Mouse (Mus musculus) liver, embryonic 16.5 days (tissue): ENCODE data around the gene Fstl4. TPM values are rescaled to one million over a fixed set of nuclear protein-coding genes. Genes with fewer than 3 reads are reported as not detected.

Source experiments
- ATAC-seq: fragments of 200-750 bp; cut with Nextera tagmentation; 2 replicates; pipeline ENCODE4 v1.8.0; 2017; ENCODE audit warnings: low read depth, mild to moderate bottlenecking, moderate number of reproducible peaks, moderate library complexity
- H3K27ac ChIP-seq: fragments of 300-500 bp; sonication (generic); 2 replicates; pipeline ENCODE4 v1.5.1; 2014; ENCODE audit warnings: mild to moderate bottlenecking, low read length
- H3K27me3 ChIP-seq: fragments of 300-500 bp; sonication (generic); 2 replicates; pipeline ENCODE4 v1.6.1; 2014; ENCODE audit warnings: low read depth, low read length, mixed read lengths; ENCODE audit not compliant: control insufficient read depth, insufficient read depth
- H3K36me3 ChIP-seq: fragments of 300-500 bp; sonication (generic); 2 replicates; pipeline ENCODE4 v1.6.1; 2014; ENCODE audit warnings: mild to moderate bottlenecking; ENCODE audit not compliant: control insufficient read depth, insufficient read depth
- H3K4me1 ChIP-seq: fragments of 300-500 bp; sonication (generic); 2 replicates; pipeline ENCODE4 v1.6.1; 2014; ENCODE audit warnings: low read depth, low read length, mixed read lengths; ENCODE audit not compliant: control insufficient read depth
- H3K4me2 ChIP-seq: fragments of 300-500 bp; sonication (generic); 2 replicates; pipeline ENCODE4 v1.6.1; 2014; ENCODE audit warnings: low read depth, low read length, mixed read lengths
- H3K4me3 ChIP-seq: fragments of 300-500 bp; sonication (generic); 2 replicates; pipeline ENCODE4 v1.5.1; 2014; ENCODE audit warnings: low read depth, mild to moderate bottlenecking, low read length
- H3K9ac ChIP-seq: fragments of 300-500 bp; sonication (generic); 2 replicates; pipeline ENCODE4 v1.6.1; 2014; ENCODE audit warnings: low read depth, low read length
- H3K9me3 ChIP-seq: fragments of 300-500 bp; sonication (generic); replicated peaks from 2 replicates; pipeline ENCODE4 v1.6.1; 2016; ENCODE audit warnings: low read length; ENCODE audit not compliant: control insufficient read depth
- WGBS: fragments of 180-500 bp; shearing (Covaris S2); extraction: QIAGEN DNeasy Blood & Tissue Kit; methylation state at CpG from one replicate; pipeline ENCODE4 v1.1.7; 2014; ENCODE audit not compliant: insufficient replicate concordance; 5-methylcytosine and 5-hydroxymethylcytosine counted together
- polyA plus RNA-seq: library from polyadenylated mRNA; unstranded; fragments of >200 nt; fragmentation: Nextera tagmentation; extraction: Ambion mirVana; gene quantifications from 2 replicates; pipeline ENCODE4 v1.2.1, GENCODE M21; 2015

The Fstl4 gene
- polyA plus RNA-seq, 1 experiment from 2014 or later: 0.08 TPM

- H3K27ac ChIP-seq: no peak overlapping the region
- H3K9me3 ChIP-seq: no peaks in the 10 kb centered on the region
- H3K36me3 ChIP-seq: no peaks in the 10 kb centered on the region
Observed at GRCm38 (mm10) chr11:53046850-53047249, 282.4 kb downstream of the Fstl4 start.

GRCm38 (mm10) chr11:53054151-53054550 is 289.7 kb downstream of the Fstl4 start:
- Histone ChIP-seq H3K36me3 (no peaks in the 10 kb centered on the region), H3K9ac (no peak overlapping the region), H3K4me3 (no peak overlapping the region), H3K4me2 (no peak overlapping the region), H3K4me1 (no peaks in the 10 kb centered on the region), H3K27me3 (no peaks in the 10 kb centered on the region), H3K9me3 (no peaks in the 10 kb centered on the region), H3K27ac (no peak overlapping the region)
- WGBS: 15% methylated on average over 5 of the region's 5 CpGs
- no peak for ATAC-seq

More at GRCm38 (mm10) chr11:53046850-53047249, 282.4 kb downstream of the Fstl4 start:
- 53% methylated on average over 6 of the region's 6 CpGs for WGBS
- no peak overlapping the region for H3K9ac ChIP-seq
- ATAC-seq: no peak
- H3K4me2 ChIP-seq: no peak overlapping the region
- no peaks in the 10 kb centered on the region for H3K4me1 ChIP-seq
- H3K4me3 ChIP-seq: no peak overlapping the region
- H3K27me3 ChIP-seq: no peaks in the 10 kb centered on the region

GRCm38 (mm10) chr11:53055896-53056295 is 291.5 kb downstream of the Fstl4 start:
- no peak overlapping the region for H3K9ac ChIP-seq
- 67% methylated on average over 6 of the region's 6 CpGs for WGBS
- no peaks in the 10 kb centered on the region for H3K9me3 ChIP-seq
- no peak overlapping the region for H3K4me3 ChIP-seq
- no peak overlapping the region for H3K4me2 ChIP-seq
- ATAC-seq: no peak
- no peaks in the 10 kb centered on the region for H3K27me3 ChIP-seq
- H3K4me1 ChIP-seq: no peaks in the 10 kb centered on the region
- no peak overlapping the region for H3K27ac ChIP-seq
- H3K36me3 ChIP-seq: no peaks in the 10 kb centered on the region

GRCm38 (mm10) chr11:53056781-53057180 is 292.3 kb downstream of the Fstl4 start:
- Histone ChIP-seq H3K27me3 (no peaks in the 10 kb centered on the region), H3K9me3 (no peaks in the 10 kb centered on the region), H3K27ac (no peak overlapping the region), H3K4me1 (no peaks in the 10 kb centered on the region), H3K36me3 (no peaks in the 10 kb centered on the region), H3K9ac (no peak overlapping the region), H3K4me2 (no peak overlapping the region), H3K4me3 (no peak overlapping the region)
- WGBS: 56% methylated on average over 6 of the region's 6 CpGs
- no peak for ATAC-seq

GRCm38 (mm10) chr11:53057821-53058553 is 293.6 kb downstream of the Fstl4 start:
- Histone ChIP-seq H3K9ac (no peak overlapping the region), H3K27ac (no peak overlapping the region), H3K36me3 (no peaks in the 10 kb centered on the region), H3K4me2 (no peak overlapping the region), H3K4me1 (no peaks in the 10 kb centered on the region), H3K9me3 (no peaks in the 10 kb centered on the region), H3K4me3 (no peak overlapping the region), H3K27me3 (no peaks in the 10 kb centered on the region)
- 34% methylated on average over 17 of the region's 17 CpGs for whole genome bisulfite sequencing
- ATAC-seq: no peak

GRCm38 (mm10) chr11:53058557-53058956 is 294.1 kb downstream of the Fstl4 start:
- Histone ChIP-seq H3K4me1 (no peaks in the 10 kb centered on the region), H3K36me3 (no peaks in the 10 kb centered on the region), H3K4me3 (no peak overlapping the region), H3K9ac (no peak overlapping the region), H3K4me2 (no peak overlapping the region), H3K27ac (no peak overlapping the region), H3K27me3 (no peaks in the 10 kb centered on the region), H3K9me3 (no peaks in the 10 kb centered on the region)
- no peak for ATAC-seq
- 24% methylated on average over 7 of the region's 7 CpGs for WGBS

- ATAC-seq: no peak
- Histone ChIP-seq H3K27ac (no peak overlapping the region), H3K27me3 (no peaks in the 10 kb centered on the region), H3K4me3 (no peak overlapping the region), H3K4me2 (no peak overlapping the region), H3K36me3 (no peaks in the 10 kb centered on the region), H3K9ac (no peak overlapping the region), H3K9me3 (no peaks in the 10 kb centered on the region), H3K4me1 (no peaks in the 10 kb centered on the region)
- 59% methylated on average over 14 of the region's 14 CpGs for WGBS
Observed at GRCm38 (mm10) chr11:53067699-53068478, 303.5 kb downstream of the Fstl4 start.

GRCm38 (mm10) chr11:53068479-53069065 is 304.1 kb downstream of the Fstl4 start:
- Histone ChIP-seq H3K9me3 (no peaks in the 10 kb centered on the region), H3K4me1 (no peaks in the 10 kb centered on the region), H3K36me3 (no peaks in the 10 kb centered on the region), H3K27ac (no peak overlapping the region), H3K4me2 (no peak overlapping the region), H3K9ac (no peak overlapping the region), H3K4me3 (no peak overlapping the region), H3K27me3 (no peaks in the 10 kb centered on the region)
- ATAC-seq: no peak
- 62% methylated on average over 16 of the region's 16 CpGs for WGBS

- 52% methylated on average over 6 of the region's 6 CpGs for WGBS
- Histone ChIP-seq H3K4me3 (no peak overlapping the region), H3K4me1 (no peaks in the 10 kb centered on the region), H3K9me3 (no peaks in the 10 kb centered on the region), H3K27ac (no peak overlapping the region), H3K27me3 (no peaks in the 10 kb centered on the region), H3K4me2 (no peak overlapping the region), H3K36me3 (no peaks in the 10 kb centered on the region), H3K9ac (no peak overlapping the region)
- ATAC-seq: no peak
Observed at GRCm38 (mm10) chr11:53069751-53070150, 305.3 kb downstream of the Fstl4 start.
